Mouse (Mus musculus) E14TG2a.4 (cell line): Measurements from ENCODE around the gene Noa1.

ENCODE experiments used
- H3K27me3 ChIP-seq: 2 replicates; pipeline ENCODE4 v1.6.1; 2014; ENCODE audit warnings: low read length, control low read depth; ENCODE audit not compliant: insufficient read depth
- H3K36me3 ChIP-seq: 2 replicates; pipeline ENCODE4 v1.6.1; 2014; ENCODE audit warnings: low read length, control low read depth; ENCODE audit not compliant: insufficient read depth
- H3K4me1 ChIP-seq: replicated peaks from 2 replicates; pipeline ENCODE4 v1.6.1; 2014; ENCODE audit warnings: low read depth, low read length, control low read depth
- H3K4me3 ChIP-seq: replicated peaks from 2 replicates; pipeline ENCODE4 v1.5.1; 2014; ENCODE audit warnings: mild to moderate bottlenecking, low read length
- H3K9me3 ChIP-seq: 2 replicates; pipeline ENCODE4 v1.6.1; 2014; ENCODE audit warnings: low read length, control low read depth
- CTCF ChIP-seq: conservative IDR thresholded peaks from 2 replicates; pipeline ENCODE4 v1.5.1; 2014; ENCODE audit warnings: low read length
- NANOG ChIP-seq: IDR thresholded peaks from 2 replicates; pipeline ENCODE4 v1.6.1; 2014; ENCODE audit warnings: borderline replicate concordance, low read length, mixed read lengths
- POU5F1 ChIP-seq: IDR thresholded peaks from 2 replicates; pipeline ENCODE4 v1.6.1; 2014; ENCODE audit warnings: low read length, borderline replicate concordance

Gene Noa1

DNA sequence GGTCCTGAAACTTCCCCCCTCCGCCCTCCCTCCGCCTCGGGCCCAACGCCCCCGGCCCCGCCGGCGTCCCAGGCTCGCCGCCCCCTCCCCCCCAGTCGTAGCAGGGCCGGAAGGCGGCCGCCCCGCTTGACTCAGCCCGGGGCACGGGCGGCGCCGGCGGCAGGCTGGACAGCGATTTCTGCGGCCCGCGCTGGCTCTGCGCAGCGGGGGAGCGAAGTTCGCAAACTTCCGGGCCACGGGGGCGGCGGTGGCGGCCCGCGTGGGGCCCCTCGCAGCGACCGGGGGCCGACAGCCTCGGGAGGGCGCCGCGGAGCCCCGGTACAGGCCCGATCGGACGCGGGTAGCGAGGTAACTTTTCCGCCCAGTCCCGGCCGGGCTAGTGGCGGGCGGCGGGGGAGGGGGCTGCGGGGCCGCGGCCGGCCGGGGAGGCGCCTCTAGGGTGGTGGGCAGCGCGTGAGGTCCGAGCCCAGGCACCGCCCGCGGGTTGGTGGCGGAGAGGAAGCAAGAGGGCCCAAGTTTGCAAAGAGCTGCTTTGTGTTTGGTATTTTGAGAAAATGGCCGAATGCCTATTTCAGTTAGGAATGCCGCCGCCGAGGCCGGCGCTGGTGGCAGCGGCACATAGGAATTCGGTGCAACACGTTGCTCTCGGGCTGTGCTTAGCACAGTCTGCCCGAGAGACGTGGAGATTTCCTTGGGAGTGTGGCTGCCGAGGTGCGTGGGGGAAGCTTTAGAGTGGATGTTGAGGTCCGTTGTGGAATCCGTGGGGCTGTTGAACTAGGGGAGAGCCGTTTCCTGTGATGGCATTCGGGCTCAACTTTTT, 43.6 kb downstream of the Noa1 start:
- Histone ChIP-seq H3K9me3 (no peaks in the 10 kb centered on the region), H3K4me3 (peak overlapping the region; percentile 93), H3K36me3 (peaks cover 34% of the 10 kb centered on the region), H3K27me3 (peaks cover 3% of the 10 kb centered on the region), H3K4me1 (peaks cover 74% of the 10 kb centered on the region)
- TF ChIP-seq POU5F1 (no peak), CTCF (no peak), NANOG (no peak)

DNA sequence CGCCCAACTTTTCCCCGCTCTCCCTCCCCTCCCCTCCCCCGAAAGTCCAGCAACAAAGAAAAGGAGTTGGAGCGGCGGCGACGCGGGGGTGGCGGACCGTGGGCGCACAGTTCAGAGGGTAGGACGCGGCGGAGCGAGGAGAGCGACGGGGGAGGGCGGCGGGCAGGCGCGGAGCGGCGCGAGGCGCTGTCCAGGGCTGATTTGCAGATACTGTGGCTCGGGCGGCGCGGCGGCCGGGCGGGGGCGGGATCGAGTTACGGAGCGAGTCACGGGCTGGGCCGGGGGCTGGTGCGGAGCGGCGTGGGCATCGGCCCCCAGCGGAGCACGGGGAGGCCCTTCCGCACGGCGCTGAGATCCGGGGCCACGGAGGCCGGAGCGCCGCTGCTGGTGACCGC, 44.2 kb downstream of the Noa1 start:
- Histone ChIP-seq H3K27me3 (peaks cover 3% of the 10 kb centered on the region), H3K36me3 (peaks cover 28% of the 10 kb centered on the region), H3K9me3 (no peaks in the 10 kb centered on the region), H3K4me3 (peak overlapping the region; percentile 93), H3K4me1 (peaks cover 74% of the 10 kb centered on the region)
- TF ChIP-seq NANOG (no peak), CTCF (no peak), POU5F1 (no peak)

DNA sequence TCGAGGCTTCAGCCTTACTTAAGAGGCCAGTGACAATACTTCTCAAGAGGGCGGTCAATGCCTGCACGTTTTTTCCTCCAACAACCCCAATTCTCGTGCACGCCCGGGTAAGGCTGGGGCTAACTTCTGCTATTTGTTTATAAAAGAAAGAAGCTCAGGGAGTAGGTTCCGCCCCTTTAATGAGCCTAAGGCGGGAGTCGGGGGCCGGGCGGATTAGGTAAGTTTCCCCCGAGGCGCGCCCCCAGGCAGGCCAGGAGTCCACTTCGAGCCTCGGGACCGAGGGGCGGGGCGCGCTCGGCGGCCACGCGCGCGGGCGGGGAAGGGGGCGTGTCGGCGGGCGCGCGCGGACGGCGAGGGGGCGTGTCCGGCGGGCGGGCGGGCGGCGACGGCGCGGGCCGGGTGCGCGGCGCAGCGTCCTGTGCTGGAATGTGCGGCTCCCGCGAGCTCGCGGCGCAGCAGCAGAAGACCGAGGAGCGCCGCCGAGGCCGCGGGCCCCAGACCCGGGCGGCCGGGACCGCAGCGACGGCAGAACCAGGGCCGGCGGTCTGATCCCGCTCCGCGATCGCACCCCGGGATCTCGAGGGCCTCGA, 44.7 kb downstream of the Noa1 start, which contains the start of gene Rest:
Rest (plus strand) TSS at position 411 of the 590 bp plus-strand sequence.
- no peak for TF ChIP-seq CTCF
- no peak for TF ChIP-seq NANOG
- no peak for TF ChIP-seq POU5F1
- H3K4me1 ChIP-seq, result peaks cover 74% of the 10 kb centered on the region
- H3K27me3 ChIP-seq, result peaks cover 3% of the 10 kb centered on the region
- H3K9me3 ChIP-seq, result no peaks in the 10 kb centered on the region
- peak within 1 kb of the TSS; percentile 93 for H3K4me3 ChIP-seq
- peaks cover 23% of the 10 kb centered on the region for H3K36me3 ChIP-seq

DNA sequence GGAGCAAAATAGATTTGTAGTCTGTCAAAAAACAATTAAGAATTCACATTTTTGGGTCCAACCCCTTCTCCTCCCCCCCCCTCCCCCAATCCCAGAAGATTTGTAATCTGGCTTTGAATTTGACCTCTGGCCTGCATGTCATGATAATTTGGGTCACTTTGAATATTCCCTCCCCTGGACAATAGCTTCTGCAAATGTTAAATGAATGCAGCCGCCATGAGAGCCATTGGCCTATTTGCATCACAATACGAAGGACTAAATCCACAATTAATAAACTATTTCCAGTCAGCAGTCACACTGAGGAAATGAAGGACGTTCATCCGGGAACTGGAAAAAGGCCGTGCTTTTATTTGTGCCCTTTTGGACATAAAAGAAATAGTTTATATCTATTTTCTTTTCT, 47.8 kb downstream of the Noa1 start:
- Histone ChIP-seq H3K27me3 (no peaks in the 10 kb centered on the region), H3K9me3 (no peaks in the 10 kb centered on the region), H3K4me3 (0 out of 2 replicates have a peak overlapping the region, but pooled peaks have one; percentile 77), H3K36me3 (no peaks in the 10 kb centered on the region), H3K4me1 (peaks cover 77% of the 10 kb centered on the region)
- TF ChIP-seq NANOG, result peak; percentile 60; the same call in 1 of the 2 replicates
- peak; percentile 96 for TF ChIP-seq POU5F1
- no peak for TF ChIP-seq CTCF

DNA sequence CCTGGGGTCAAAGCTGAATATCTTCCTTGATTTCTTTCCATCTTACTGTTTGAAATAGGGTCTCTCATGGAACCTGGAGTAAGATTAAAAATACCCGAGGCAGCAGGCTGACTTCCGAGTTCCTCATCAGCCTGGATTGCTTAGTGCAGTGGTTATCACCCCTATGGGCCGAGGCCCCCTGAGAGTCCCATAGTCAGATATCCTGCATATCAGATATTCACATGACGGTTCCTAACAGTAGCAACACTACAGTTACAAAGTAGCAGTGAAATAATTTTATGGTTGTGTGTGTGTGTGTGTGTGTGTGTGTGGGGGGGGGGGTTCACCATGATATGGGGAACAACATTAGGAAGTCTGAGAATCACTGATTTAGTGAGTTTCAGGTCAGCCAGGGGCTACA, 48.7 kb downstream of the Noa1 start:
- peak overlapping the region; percentile 77 for H3K4me3 ChIP-seq
- peaks cover 86% of the 10 kb centered on the region for H3K4me1 ChIP-seq
- no peaks in the 10 kb centered on the region for H3K36me3 ChIP-seq
- TF ChIP-seq CTCF (no peak), NANOG (no peak), POU5F1 (no peak)
- H3K27me3 ChIP-seq, result no peaks in the 10 kb centered on the region
- H3K9me3 ChIP-seq, result no peaks in the 10 kb centered on the region

DNA sequence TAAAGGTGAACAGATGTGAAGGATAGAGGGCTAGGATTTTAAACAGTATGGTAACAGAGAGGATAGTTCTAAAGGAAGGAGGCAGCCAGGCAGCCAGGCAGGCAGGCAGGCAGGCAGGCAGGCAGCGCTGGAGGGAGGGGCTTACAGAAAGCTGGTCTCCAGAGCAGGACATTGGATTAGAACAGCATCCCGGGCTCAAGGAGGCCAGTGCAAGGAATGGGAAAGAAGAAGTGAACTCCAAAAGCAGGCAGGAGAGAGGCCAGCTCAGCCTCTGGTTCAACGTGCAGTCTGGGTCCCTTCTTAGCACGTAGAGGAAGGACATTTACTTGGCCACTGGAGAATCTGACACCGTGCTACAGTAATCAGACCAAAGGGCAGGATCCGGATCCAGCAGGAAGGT, 49.7 kb downstream of the Noa1 start:
- Histone ChIP-seq H3K4me1 (peaks cover 96% of the 10 kb centered on the region), H3K36me3 (no peaks in the 10 kb centered on the region), H3K27me3 (no peaks in the 10 kb centered on the region), H3K4me3 (peak overlapping the region; percentile 77), H3K9me3 (no peaks in the 10 kb centered on the region)
- TF ChIP-seq POU5F1 (no peak), NANOG (no peak), CTCF (no peak)

DNA sequence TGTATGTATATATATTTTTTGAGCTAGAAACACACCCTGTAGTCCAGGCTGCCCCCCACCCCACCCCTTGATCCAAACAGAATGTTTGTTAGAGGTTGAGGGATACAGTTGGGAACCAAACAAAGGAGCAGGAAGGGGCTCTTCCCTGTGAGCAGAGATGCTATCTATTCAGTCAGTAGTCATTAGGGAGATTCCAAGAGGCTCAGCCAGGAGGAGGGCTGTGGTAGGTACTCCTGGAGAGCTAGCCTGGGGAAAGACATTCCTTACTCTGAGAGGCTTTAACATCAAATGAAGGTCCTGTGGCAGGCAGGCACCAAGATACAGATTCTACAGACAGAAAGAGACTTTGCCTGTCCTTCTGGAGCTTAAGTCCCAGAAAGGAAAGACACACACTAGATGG, 50.6 kb downstream of the Noa1 start:
- TF ChIP-seq NANOG (no peak), CTCF (no peak), POU5F1 (no peak)
- H3K36me3 ChIP-seq, result no peaks in the 10 kb centered on the region
- no peaks in the 10 kb centered on the region for H3K9me3 ChIP-seq
- H3K4me3 ChIP-seq, result peak overlapping the region; percentile 21; the same call in 1 of the 2 replicates
- H3K4me1 ChIP-seq, result peaks cover 98% of the 10 kb centered on the region
- H3K27me3 ChIP-seq, result no peaks in the 10 kb centered on the region

DNA sequence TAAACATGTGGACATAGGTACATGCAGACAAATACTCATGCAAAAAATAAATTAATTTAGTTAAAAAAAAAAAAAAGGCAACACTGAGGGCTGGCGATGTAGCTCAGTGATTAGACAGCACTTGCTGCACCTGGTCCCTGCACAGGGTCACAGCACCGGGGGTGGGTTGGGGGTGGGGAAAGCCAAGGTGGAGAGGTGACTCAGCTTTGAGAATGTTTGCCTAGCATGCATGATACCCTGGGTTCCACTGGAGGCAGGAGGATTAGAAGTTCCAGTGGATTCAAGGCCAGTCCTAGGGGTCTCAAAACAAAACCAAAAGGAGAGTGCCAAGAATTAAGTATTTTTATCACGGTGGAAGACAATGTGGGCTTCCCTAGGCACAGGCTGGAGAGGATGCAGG, 52.3 kb downstream of the Noa1 start:
- Histone ChIP-seq H3K27me3 (no peaks in the 10 kb centered on the region), H3K36me3 (no peaks in the 10 kb centered on the region), H3K4me1 (peaks cover 96% of the 10 kb centered on the region), H3K4me3 (peak overlapping the region; percentile 37), H3K9me3 (no peaks in the 10 kb centered on the region)
- TF ChIP-seq POU5F1 (no peak), CTCF (no peak), NANOG (no peak)
